Mouse (Mus musculus) E14TG2a.4 (cell line): Measurements from ENCODE around the gene Fga.

Source experiments
- CTCF ChIP-seq: conservative IDR thresholded peaks from 2 replicates; pipeline ENCODE4 v1.5.1; 2014; ENCODE audit warnings: low read length
- NANOG ChIP-seq: IDR thresholded peaks from 2 replicates; pipeline ENCODE4 v1.6.1; 2014; ENCODE audit warnings: borderline replicate concordance, low read length, mixed read lengths
- POU5F1 ChIP-seq: IDR thresholded peaks from 2 replicates; pipeline ENCODE4 v1.6.1; 2014; ENCODE audit warnings: low read length, borderline replicate concordance

DNA sequence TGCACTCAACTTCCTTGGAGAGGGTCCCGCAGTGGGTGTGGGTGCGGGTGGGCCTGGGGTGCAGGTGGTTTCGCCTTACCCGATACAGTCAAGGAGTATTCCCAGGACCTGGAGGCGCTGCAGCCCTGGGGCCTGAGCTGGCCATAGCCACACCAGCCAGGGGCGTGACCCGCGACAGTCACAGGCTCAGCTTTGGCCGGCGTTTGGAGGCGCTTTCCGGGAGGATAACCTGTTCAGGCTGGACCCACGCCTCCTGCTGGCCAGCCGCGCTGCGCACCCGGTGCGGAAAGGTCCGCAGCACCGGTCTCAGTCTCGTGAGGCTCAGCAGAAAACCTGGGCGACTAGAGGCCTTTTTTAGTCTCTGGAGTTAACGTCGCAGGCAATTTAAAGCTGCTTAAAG is 30.5 kb upstream of the Fga start:
- TF ChIP-seq CTCF (no peak; the same call in 1 of the 2 replicates), POU5F1 (no peak), NANOG (no peak)
